Mouse (Mus musculus): ENCODE results near the gene Rcan1.

The Rcan1 gene

DNA sequence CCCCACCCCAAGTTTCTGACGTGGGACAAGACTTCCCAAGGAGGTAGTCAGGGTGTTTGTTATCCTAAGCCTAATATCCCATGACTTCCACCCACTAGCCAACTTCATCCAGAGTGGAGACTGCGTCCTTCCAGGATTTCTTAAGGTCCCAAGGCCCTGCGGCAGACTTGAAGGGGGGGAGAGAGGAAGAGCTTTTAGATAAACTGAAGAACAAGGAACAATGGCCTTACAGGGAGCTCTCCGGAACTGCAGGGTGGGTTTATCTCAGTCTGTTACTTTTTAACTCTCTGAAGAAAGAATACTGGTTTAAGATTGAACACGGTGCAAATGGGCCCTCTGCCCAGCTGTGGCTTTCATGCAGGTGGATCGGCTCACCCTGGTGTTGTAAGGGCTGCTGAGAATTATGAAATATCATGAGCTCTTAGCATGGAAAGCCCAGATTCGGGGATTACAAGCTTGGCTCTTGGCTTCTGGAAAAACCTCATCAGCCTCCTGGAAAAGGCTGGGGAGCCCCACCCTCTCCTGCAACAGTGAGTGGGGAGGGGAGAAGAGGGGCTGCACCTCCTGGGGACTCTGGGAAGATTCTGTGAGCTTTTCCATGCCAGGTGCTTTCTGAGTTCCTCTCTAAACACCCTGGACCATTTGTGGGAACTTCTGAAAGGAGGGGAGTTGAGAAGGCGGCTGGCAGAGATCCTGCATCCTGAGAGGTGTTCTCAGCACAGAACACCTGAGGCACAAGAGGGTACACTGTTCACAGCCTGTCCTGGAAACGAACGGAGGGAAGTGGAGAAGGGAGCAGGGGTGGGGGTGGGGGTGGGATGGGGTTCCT lies 72.7 kb downstream of the Rcan1 start:
- DNase-seq = no peak

DNA sequence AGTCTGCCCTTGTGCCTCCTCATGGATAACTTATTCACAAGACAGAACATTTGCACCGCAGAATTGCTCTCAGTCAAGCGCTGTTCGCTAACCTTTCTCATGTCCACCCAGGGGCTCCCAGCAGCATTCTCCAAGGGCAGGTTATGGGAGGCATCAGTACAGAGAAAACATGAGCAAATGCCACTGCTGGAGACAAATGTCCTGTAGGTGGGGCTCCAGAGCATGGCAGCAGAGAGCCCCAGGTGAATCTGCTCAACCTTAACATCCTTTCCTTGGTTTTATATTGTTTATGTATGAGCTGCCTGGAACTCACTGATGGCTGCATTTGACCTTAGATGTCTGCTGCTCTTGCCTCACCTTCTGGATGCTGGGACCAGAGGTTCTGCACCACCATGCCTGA lies 76.9 kb downstream of the Rcan1 start:
- peak in 1 of 2 experiments; percentile 51 for DNase-seq

DNA sequence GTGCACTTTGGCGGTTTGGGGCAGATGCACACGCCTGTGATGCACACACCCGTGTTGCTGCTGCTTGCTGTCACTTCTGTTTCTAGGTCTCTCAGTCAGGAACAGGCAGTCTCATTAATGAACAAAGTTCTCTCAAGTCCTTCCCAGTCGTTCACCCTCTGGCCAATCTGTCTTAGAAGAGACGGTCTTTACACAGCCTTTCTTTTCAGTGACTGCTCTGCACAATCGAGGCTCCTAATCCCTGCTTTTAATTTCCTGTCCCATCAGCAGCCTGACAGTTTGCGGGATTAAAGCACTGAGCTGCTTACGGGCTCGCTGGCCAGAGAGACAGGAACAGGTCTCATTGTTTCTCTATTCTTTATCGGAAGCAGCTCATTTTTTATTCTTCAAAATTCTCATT lies 83.0 kb downstream of the Rcan1 start:
- no peak for DNase-seq

DNA sequence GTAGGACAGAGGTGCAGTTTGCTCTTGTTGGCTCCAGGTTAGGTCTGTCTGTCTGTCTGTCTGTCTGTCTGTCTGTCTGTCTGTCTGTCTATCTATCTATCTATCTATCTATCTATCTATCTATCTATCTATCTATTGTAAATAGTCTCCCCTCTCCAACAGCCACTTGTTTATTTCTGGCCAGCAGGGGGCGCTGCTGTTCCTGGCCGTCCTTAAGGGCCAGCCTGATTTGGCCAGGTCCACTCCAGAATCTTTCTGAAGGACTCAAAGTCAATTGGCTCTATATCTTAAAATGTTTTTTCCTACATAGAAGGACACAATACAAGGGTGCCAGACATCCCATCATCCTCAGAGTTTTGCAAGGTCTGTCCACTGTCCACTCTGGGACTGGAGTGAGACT lies 85.6 kb downstream of the Rcan1 start:
- DNase-seq = peak; percentile 89 to 91

DNA sequence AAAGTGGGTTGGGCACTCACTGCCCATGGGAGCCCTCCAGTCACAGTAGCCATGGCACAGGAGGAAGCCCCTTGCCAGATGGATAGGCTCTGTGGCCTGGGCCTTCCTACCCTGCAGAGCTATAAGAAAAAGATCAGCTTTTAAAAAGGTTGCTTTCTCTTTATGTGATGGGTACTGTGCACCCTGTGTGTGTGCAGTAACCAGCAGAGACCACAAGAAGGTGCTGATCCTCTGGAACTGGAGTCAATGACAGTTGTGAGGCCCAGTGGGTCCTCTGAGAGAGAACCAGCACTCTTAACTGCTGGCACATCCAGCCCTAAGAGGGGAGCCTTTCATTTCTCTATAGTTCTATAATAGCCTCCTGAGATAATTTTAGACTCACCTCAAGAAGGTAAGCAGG lies 87.3 kb downstream of the Rcan1 start:
- DNase-seq = no peak

DNA sequence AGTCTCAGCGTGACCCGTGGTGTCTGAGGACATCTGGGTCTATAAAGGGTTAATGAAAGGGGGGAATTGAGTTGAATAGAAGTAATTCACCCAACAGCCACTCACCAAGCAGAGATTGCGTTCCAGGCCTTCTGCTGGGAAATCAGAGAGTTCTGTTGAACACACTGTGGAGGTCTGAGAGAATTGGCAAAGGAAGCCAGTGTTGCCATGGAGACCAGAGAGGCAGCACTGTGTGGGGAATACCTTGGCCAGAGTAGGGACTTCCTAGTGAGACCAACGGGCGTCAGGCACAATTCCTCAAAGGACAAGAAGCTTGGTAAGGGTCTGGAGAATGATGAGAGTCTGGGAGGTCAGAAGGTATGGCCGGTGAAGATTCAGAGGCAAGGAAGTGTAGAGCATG lies 88.2 kb downstream of the Rcan1 start:
- DNase-seq = no peak

DNA sequence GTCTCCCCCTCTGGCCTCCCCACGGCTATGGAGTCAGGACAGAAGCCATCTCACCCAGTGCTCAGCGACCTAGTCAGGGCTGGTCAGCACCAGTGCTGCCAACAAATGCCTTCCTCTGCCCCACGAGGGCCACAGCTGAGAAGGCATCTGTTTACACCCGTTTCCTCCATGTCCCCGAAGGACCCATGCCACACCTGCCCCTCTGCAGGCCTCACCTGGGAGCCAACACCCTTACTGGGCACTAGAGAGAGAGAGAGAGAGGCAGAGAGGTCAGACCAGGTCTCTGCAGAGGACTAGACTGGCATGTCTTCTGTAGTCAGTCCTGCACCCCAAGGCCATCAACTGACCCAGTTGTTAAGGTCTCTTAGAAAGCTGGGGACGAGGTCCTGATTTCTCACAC lies 89.6 kb downstream of the Rcan1 start:
- no peak for DNase-seq

DNA sequence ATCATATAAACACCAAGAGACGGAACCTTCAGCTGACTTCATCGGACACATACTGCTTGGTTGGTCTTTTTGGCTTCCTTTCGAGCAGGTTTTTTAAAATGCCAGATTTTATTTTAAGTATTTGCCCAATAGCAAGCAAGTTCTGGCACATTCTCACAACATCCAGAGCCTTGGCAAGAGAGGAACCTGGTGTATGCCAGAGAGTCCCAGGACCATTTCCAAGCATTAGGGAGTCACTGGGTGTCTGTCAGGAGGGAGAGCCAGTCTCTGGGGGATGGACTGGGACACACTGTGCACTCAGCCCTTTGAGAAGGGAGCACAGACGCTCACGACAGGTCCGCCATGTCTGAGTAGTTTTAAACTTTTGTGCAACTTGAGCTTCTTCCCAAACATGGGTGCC lies 93.7 kb downstream of the Rcan1 start:
- no peak for DNase-seq

DNA sequence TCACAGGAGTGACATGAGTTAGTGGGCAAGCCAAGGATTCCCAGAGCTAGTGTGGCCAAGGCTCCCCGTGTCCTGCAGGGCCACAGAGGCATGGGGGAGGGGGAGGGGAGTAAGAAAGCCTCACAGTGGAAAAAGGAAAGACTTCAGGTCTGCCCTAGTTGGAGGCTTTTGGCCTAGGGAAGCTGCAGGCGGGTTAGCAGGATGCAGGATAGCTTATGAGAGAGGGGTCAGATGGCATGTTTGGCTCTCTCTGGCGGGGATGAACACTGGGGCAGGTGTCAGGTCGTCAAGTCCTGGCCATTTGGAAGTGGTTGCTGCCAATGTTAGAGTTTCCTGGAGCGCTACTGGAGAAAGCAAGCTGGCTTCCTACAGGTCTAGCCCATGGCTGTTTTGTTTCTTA lies 99.0 kb downstream of the Rcan1 start:
- no peak for DNase-seq

DNA sequence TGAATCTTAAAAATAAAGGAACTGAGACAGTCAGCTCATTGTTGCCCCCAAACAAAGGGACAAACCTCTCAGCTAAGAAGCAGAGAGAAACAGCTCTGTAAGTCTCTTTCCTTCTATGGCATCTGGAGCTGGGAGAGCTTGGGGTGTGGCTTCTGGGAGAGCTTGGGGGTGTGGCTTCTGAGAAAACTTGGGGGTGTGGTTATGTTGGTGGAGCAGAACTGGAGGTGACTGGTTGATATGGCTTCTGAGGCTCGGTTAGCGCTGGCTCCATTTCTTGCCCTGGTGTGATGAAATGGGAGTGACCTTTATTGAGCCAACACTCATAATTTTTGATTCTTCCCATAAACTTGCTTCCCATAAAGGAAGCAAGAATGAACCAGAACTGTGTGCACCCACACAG lies 101.4 kb downstream of the Rcan1 start:
- peak; percentile 42 to 56 for DNase-seq

DNA sequence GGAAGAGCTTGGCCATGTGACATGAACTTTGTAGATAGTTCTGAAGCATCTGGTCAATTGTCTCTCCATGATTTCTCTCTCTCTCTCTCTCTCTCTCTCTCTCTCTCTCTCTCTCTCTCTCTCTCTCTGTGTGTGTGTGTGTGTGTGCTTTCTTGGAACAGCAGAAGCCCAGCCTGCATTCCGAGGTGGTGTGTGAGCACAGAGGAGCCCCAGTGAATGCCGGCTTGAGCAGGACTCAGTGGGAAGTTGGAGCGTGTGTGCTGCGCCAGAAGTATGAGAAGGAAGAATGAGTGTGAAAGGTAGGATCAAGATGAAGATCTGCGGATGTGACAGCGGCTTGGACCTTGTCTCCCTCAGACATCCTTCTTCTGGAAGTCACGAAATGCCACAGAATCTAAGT lies 105.2 kb downstream of the Rcan1 start:
- no peak for DNase-seq

DNA sequence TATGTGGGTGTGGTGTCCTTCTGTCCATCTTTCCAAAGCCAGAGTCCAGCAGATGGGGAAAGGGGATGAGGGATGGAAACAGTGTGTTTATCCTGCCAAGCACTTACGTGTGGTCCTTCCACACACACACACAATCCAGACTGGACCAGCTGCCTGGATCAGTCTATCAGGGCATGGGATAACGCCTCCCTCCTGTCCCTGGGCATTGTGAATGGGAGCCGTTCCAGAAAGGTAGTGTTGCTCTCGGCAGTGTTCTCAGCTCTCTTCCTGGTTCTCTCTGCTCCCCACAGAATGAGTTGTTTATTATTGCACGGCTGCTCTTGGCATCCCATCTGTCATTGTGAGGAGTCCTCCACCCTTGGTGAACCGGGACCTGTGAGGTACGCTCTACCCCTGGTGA lies 110.0 kb downstream of the Rcan1 start:
- DNase-seq = no peak

DNA sequence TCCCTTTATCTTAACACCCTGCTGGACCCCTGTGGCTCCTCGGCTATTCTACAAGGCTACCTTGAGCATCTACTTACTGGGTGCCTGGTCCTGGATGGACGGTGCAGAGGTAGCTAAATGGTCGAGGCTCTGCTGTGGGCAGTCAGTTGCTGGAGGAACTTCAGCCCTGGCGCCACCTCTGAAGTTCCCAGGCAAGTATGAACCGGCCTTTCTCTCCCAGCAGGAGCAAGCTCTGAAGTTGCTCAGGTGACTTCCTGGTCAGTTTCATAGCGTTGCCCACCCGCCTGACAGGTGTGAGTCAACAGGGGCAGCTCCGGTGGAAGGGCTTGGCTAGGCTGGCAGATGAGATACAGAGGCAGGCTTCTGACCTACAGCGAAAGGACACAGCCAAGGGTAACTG lies 111.4 kb downstream of the Rcan1 start, which contains the start of gene Kcne1:
Kcne1 (minus strand) TSS at position 240 of the 400 bp plus-strand sequence.
- DNase-seq = peak in 1 of 2 experiments; percentile 25

DNA sequence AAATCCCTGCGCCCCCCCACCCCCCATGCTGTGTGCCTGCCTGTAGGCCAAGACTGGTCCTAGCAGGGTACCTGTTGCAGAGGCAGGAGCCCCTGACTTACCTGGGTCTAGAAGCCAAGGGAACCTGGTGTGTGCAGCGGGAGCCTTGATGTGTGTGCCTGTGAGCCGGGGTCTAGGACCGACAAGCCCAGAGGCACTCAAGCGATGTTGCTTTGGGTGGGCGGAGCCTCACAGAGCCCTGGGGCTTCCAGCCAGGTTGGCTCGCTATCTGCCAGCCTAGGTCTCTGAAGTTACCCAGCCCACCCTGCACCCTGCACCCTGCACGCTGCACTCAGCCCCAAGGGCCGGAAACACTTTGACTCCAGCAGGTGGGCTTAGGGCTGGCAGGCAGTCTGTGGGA lies 111.9 kb downstream of the Rcan1 start:
- DNase-seq = peak; percentile 39 to 64

DNA sequence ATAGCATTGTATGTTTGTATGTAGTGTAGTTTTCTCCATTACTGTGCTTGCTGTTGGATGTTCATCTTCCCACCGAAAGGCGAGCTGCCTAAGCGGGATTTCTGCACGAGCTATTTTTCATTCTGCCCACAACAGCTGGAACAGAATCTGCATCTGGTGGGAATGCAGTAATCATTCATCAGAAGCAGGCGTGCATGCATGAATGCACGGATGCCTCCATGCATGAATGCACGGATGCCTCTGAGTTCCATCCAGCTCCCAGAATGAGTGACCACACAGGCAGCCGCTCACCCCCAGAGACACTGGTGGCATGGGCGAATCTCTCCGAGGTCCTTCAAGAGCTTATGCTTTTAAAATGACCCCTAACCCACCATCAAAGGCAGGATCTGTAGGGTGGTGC lies 113.1 kb downstream of the Rcan1 start:
- DNase-seq = peak in 1 of 2 experiments; percentile 39

DNA sequence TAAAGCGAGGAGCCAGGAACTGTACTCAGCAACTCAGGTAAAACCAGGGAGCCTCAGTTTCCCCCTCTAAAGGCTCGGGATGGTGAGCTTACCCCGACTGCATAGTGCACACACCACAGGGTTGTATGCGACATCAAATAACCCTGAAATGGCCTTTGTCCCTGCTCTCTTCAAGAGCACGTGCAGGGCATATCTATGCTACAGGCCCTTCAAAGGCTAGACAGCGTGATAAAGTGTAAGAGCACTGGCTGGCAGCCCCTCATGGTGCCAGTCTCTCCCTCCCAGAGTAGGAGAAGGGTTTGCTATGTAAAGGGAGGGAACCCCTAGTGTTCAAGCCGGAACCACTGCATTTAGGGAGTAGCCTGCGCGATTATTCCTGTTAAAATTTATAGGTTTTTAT lies 113.6 kb downstream of the Rcan1 start:
- no peak for DNase-seq

DNA sequence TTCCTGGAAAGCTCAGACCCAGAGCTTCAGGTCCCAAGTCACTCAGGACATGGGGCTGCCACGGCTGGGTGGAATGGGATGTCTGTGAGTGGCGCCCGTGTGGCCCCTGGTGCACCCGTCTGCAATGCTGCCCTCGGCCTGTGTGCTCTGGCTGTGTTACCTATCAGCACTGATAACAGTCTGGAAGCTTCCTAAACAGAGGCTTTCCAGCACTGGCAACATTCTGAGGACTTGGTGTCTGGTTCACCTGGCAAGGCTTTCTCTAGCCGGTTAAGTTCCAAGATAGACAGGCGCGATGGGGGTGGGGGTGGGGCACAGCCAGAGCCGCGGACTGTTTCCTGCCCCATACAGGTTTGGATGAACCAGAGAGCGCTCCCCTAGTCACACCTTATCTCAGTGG lies 114.7 kb downstream of the Rcan1 start:
- no peak for DNase-seq

DNA sequence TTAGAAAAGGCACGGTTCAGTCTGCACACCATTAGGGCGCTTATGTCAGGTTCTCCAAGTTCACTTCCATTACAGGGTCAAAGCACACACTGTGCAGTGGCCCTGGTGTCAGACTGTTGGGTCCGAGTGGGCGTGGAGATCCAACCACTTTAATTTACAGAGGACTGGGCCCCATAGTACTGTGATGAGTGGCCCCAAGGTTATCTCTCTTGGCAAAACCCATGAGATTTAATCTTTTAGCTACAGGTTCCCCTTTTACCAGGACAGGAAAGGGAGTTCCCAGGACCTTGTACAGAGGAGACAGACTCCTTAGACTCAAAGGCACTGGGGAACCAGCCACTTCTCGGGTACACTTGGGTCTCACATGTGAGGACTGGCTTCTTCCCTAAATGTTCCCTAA lies 115.3 kb downstream of the Rcan1 start:
- no peak for DNase-seq

DNA sequence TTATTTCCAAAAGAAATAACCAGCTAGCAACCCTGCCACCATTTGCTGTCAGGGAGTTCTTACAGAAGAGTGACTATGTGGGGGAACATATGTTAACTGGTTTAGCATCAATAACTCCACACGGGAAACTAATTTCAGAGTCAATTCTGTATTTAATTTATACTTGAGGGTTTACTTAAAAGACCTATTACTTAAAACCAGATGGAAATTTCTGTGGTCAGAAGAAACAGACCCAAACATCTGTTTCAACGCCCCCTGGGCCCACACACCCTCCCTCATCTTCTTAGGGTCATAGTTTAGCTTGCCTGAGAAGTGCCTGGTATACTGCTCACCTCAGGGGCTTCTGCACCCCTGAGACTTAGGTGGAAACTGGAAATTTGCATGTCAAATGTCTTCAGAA lies 116.8 kb downstream of the Rcan1 start:
- no peak for DNase-seq

DNA sequence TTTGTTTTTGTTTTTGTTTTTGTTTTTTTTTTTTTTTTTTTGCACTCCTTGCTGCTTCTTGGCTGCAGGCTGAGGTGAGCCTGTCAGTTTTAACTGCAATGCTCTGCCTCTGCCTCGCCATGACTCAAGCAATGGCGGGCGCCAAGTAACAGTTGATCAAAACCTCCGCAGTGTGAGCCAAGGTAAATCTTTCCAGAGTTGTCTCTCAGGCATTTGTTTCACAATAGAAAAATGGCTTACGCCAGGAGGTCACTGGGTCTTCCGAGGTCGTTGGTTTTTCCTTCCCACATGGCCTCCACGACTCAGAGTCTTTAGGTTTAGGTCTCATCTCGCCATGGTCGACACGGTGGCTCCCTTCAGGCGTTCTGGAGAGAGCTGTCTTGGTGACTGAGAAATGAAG lies 117.4 kb downstream of the Rcan1 start:
- DNase-seq = no peak

DNA sequence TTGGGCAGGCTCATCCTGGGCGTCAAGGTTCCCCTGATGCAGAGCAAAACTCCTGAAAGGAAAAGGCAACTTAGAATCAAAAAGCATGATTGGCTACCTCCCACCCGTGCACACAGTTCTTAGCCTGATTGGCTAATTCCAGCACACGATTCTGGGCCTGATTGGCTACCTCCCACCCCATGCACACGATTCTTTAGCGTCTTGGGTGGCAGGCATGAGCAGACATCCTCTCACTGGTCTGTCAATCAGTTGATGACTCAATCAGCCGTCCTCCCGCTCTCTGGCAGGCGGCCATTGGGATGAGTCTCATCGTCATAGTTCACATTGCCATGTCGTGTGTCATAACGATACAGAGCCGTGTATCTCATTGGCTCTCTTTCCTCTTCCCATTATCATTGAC lies 121.7 kb downstream of the Rcan1 start:
- DNase-seq = peak in 1 of 2 experiments; percentile 41

DNA sequence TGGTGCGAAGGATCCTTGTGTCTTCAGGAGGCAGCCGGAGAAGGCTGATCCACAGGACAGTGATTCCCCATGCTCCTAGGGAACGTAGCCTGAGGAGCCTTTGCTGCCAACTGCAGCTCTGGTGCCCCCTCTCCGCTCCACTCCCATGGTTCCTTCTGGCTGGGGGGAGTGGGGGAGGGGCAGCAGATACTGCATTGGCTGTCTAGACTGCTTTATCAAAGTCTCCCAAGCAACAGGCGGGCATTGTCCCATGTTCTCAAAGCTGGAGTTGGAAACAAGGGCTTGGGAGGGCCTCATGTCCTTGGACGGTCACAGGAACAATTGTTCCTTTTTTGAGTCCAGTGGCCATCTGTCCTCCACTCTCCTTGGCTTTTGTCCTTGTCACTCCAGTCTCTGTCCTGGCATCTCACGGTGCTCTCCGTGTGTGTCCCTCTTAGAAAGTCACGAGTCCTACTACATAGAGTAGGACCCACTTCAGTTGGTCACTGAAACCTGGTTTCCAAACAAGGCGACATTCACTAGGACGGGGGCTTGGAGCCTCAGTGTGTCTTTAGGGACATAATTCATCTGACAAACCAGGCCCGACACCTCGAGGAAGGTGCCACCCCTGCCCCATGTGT lies 124.3 kb downstream of the Rcan1 start:
- DNase-seq = peak in 1 of 2 experiments; percentile 28

DNA sequence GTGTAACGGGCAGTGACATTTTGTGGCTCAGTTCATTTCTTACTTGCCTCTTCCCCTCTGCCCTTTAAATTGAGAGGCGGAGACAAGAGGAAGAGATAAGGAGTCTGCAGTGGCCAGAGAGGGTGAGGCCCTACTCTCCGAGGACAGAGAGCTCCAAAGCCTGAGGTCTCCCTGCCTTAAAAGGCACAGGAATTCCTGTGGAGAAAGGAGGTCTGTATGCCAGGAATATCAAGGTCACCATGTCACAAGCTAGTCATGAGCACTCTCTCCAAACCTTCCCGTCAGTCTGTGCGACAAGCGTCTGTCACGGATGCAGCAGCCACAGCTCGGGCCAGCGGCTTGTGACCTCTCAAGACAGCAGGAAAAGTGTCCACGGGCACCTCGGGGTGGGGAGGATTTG lies 125.5 kb downstream of the Rcan1 start:
- no peak for DNase-seq

Data from kidney, postnatal 4 days (tissue).